In the genomic region with DNA sequence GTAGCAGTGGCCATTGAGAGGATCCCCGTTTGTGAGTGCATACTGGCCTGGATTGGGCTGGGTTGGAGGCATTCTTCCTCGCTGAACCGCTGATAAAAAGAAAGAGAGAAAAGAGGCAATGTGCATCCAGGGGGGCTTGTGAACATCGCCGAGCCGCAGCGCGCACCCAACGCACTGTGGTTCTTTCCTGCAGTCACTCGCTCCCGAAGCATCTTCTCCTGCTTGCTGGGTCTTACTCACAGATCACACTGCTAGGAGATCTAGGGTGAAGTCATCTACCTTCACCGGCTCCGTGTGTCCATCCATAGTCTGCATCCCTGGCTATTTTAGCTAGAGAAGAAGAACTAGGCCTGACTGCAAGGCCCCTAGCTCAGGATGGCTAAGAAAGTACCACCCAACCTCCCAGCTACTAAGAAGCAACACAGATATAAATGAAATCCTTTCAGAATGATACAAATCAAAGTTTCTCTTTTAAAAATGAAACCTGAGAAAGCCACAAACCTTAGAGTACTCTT, we compare ENCODE assay signal across 9 mouse cellular contexts. TPM values are rescaled to one million over a fixed set of nuclear protein-coding genes. Genes with fewer than 3 reads are reported as not detected.
DNase-seq lines count a peak whose midpoint lies in the region; ATAC-seq lines count a peak whose summit lies in the region.
"Had no signal": no experiment of that assay in that cellular context is flagged by ENCODE, and none has a peak within 500 bp of the region (broad histone marks: within the 10 kb centered on the region; RNA-seq: fewer than 3 reads in every experiment).

No protein-coding gene starts in this region.

- peaks cover 57% of the 10 kb centered on the region for H3K27me3 ChIP-seq in lung, embryonic 15.5 days
- H3K27me3 ChIP-seq in intestine, embryonic 16.5 days (replicated peaks; ENCODE audit: control insufficient read depth, insufficient read depth, low read length): peaks cover 41% of the 10 kb centered on the region
- peaks cover 18% of the 10 kb centered on the region for H3K27me3 ChIP-seq in stomach, embryonic 15.5 days (replicated peaks)

- 28% methylated on average over 13 of the region's 13 CpGs for WGBS in lung, embryonic 15.5 days
- WGBS in intestine, embryonic 16.5 days: 34% methylated on average over 13 of the region's 13 CpGs
- 15% methylated on average over 13 of the region's 13 CpGs for WGBS in stomach, embryonic 15.5 days

- peak overlapping the region; percentile 60 for H3K4me2 ChIP-seq in lung, embryonic 15.5 days
- H3K4me2 ChIP-seq in intestine, embryonic 16.5 days (ENCODE audit: low read depth, low read length): peak overlapping the region; percentile 53; the same call in 1 of the 2 replicates
- H3K4me2 ChIP-seq in stomach, embryonic 15.5 days: peak overlapping the region; percentile 57

- ATAC-seq in lung, embryonic 15.5 days (ENCODE audit: borderline replicate concordance, extremely low read depth, low FRiP score, low TSS enrichment): no peak
- no peak for ATAC-seq in intestine, embryonic 16.5 days
- ATAC-seq in stomach, embryonic 15.5 days (ENCODE audit: insufficient read depth, low FRiP score, low read depth): no peak
- ATAC-seq in activated CD4-positive, CD25-positive, alpha-beta regulatory T cell, adult 4 months: no peak

- H3K4me1 ChIP-seq in lung, embryonic 15.5 days: peaks cover 22% of the 10 kb centered on the region
- peaks cover 10% of the 10 kb centered on the region; the same call in 1 of the 2 replicates for H3K4me1 ChIP-seq in intestine, embryonic 16.5 days (ENCODE audit: control insufficient read depth, insufficient read depth, low read length)
- H3K4me1 ChIP-seq in stomach, embryonic 15.5 days: 0 out of 2 replicates have a peak, but pooled peaks cover 4% of the 10 kb centered on the region

- no peaks in the 10 kb centered on the region for H3K9me3 ChIP-seq in lung, embryonic 15.5 days
- no peaks in the 10 kb centered on the region for H3K9me3 ChIP-seq in intestine, embryonic 16.5 days (ENCODE audit: control insufficient read depth, low read length)
- no peaks in the 10 kb centered on the region for H3K9me3 ChIP-seq in stomach, embryonic 15.5 days

- no peak overlapping the region for H3K27ac ChIP-seq in lung, embryonic 15.5 days
- H3K27ac ChIP-seq in intestine, embryonic 16.5 days (ENCODE audit: low read length): no peak overlapping the region
- H3K27ac ChIP-seq in stomach, embryonic 15.5 days: no peak overlapping the region

- peak; percentile 32 for DNase-seq in adrenal gland, postnatal 10 days
- no peak for DNase-seq in adrenal gland, postnatal 25 days
- DNase-seq in lung, adult 18-20 months: no peak
- DNase-seq in left cerebral cortex, postnatal 14 days (ENCODE audit: low spot score in 2 of 2): no peak
- DNase-seq: spleen, adult 18-20 months had no signal

- peak overlapping the region; percentile 33 for H3K4me3 ChIP-seq in lung, embryonic 15.5 days
- peak overlapping the region; percentile 33; the same call in 1 of the 2 replicates for H3K4me3 ChIP-seq in intestine, embryonic 16.5 days (ENCODE audit: low read length)
- H3K4me3 ChIP-seq in stomach, embryonic 15.5 days (replicated peaks): peak overlapping the region; percentile 40

- intact Hi-C loops in left cerebral cortex, postnatal 14 days (cut with DNase I): loop anchor here (5.0 kb wide), 1 partner anchor 213 kb away; no protein-coding TSS in a partner anchor

- no peaks in the 10 kb centered on the region for H3K36me3 ChIP-seq in lung, embryonic 15.5 days
- no peaks in the 10 kb centered on the region for H3K36me3 ChIP-seq in intestine, embryonic 16.5 days (ENCODE audit: control insufficient read depth, insufficient read depth, low read length)
- no peaks in the 10 kb centered on the region for H3K36me3 ChIP-seq in stomach, embryonic 15.5 days

- H3K9ac ChIP-seq in lung, embryonic 15.5 days: no peak overlapping the region
- H3K9ac ChIP-seq in intestine, embryonic 16.5 days (ENCODE audit: low read depth, low read length): no peak overlapping the region
- peak overlapping the region; percentile 6; the same call in 1 of the 2 replicates for H3K9ac ChIP-seq in stomach, embryonic 15.5 days

RNA-seq across cellular contexts. Expression of gene Nr2f1, which starts 3.9 kb away (rescaled TPM):
- 10 to 100 TPM; 15.0 to 18.4 TPM for total RNA-seq in adrenal gland, postnatal 10 days (2021)
- 17.5 and 28.8 TPM in 2 replicates for total RNA-seq in adrenal gland, postnatal 25 days (2021)
- 4.9 and 5.7 TPM in 2 replicates for polyA plus RNA-seq in lung, embryonic 15.5 days (2015; fragmentation: Nextera tagmentation; extraction: Ambion mirVana)
- 0.87 and 1.2 TPM in 2 replicates for polyA plus RNA-seq in intestine, embryonic 16.5 days (2015; fragmentation: Nextera tagmentation; extraction: Ambion mirVana)
- polyA plus RNA-seq in stomach, embryonic 15.5 days (2015; fragmentation: Nextera tagmentation; extraction: Ambion mirVana): 11.6 and 11.7 TPM in 2 replicates
- 100 to 1,000 TPM; 133 to 142 TPM for total RNA-seq in left cerebral cortex, postnatal 14 days (2021)
- polyA plus RNA-seq in activated CD4-positive, CD25-positive, alpha-beta regulatory T cell, adult 4 months (2017; shearing (Covaris generic)): not detected
